Comparison of ENCODE assay signal across 15 mouse cellular contexts in the genomic region with DNA sequence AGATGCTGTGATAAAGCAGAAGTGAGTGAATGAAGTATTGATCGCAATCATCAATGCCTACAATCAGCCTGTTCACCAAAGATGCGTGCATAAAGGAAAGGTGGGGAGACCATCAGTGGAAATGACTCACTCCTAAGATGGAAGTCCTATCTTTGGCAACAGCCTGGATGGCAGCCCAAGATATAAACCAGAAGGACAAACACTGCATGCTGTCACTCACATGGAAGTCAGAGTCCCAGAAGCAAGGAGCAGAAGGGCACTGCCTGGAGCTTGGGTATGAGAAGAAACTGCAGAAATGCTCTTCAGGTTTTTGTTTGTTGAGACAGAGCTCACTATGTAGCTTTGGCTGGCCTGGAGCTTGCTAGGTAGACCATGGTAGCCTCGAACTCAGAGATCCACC.
DNase-seq lines count a peak whose midpoint lies in the region.
"Had no signal": no experiment of that assay in that cellular context is flagged by ENCODE, and none has a peak within 500 bp of the region (broad histone marks: within the 10 kb centered on the region; RNA-seq: fewer than 3 reads in every experiment).

No protein-coding gene starts in this region.

- intact Hi-C loops in heart, postnatal 10 days (cut with DNase I) = no loop called here

- peak; percentile 46 for DNase-seq in adrenal gland, adult 8-10 months
- DNase-seq in adrenal gland, postnatal 25 days = no peak
- DNase-seq in heart, adult 11 months = peak; percentile 84
- no peak for DNase-seq in heart, postnatal 10 days
- DNase-seq in lung, postnatal 25 days (ENCODE audit: low spot score) = peak; percentile 32
- no peak for DNase-seq in lung, postnatal 14 days
- peak; percentile 23 for DNase-seq in 416B (ENCODE audit: low read depth)
- DNase-seq: adrenal gland, adult 2 months; cerebellum, adult 11 months; cerebellum, adult 18-20 months; cerebellum, adult 8-10 months; cerebellum, adult 9-11 months; cerebellum, postnatal 14 days; cerebellum, postnatal 36 days; embryo, embryonic 11 days had no signal

Comparison
In these comparisons a context has a peak if more than half of its experiments do, and no peak if none do; other contexts are left out.
1. DNase-seq: peak in adrenal gland, adult 8-10 months (single experiment), heart, adult 11 months (single experiment), lung, postnatal 25 days (single experiment) and 416B (single experiment); none in adrenal gland, postnatal 25 days (single experiment), heart, postnatal 10 days (0 of 2) and lung, postnatal 14 days (single experiment).